Mouse (Mus musculus) kidney, embryonic 15.5 days (tissue): ENCODE results near the gene Gstt1. TPM values are rescaled to one million over a fixed set of nuclear protein-coding genes. Genes with fewer than 3 reads are reported as not detected.

Experiments used
- ATAC-seq: fragments of 200-750 bp; cut with Nextera tagmentation; replicated peaks from 2 replicates; pipeline ENCODE4 v1.8.0; 2017; ENCODE audit warnings: moderate TSS enrichment; ENCODE audit not compliant: low FRiP score
- H3K27ac ChIP-seq: fragments of 300-500 bp; sonication (generic); 2 replicates; pipeline ENCODE4 v1.5.1; 2015; ENCODE audit warnings: mild to moderate bottlenecking, inconsistent platforms
- H3K27me3 ChIP-seq: fragments of 300-500 bp; sonication (generic); 2 replicates; pipeline ENCODE4 v1.6.1; 2015; ENCODE audit warnings: inconsistent platforms
- H3K36me3 ChIP-seq: fragments of 300-500 bp; sonication (generic); 2 replicates; pipeline ENCODE4 v1.6.1; 2015; ENCODE audit warnings: inconsistent platforms
- H3K4me1 ChIP-seq: fragments of 300-500 bp; sonication (generic); 2 replicates; pipeline ENCODE4 v1.6.1; 2015; ENCODE audit warnings: inconsistent platforms
- H3K4me2 ChIP-seq: fragments of 300-500 bp; sonication (generic); 2 replicates; pipeline ENCODE4 v1.6.1; 2015; ENCODE audit warnings: moderate library complexity, mild to moderate bottlenecking, inconsistent platforms
- H3K4me3 ChIP-seq: fragments of 300-500 bp; sonication (generic); replicated peaks from 2 replicates; pipeline ENCODE4 v1.5.1; 2015; ENCODE audit warnings: mild to moderate bottlenecking, inconsistent platforms
- H3K9ac ChIP-seq: fragments of 300-500 bp; sonication (generic); 2 replicates; pipeline ENCODE4 v1.6.1; 2015; ENCODE audit warnings: mild to moderate bottlenecking, inconsistent platforms
- H3K9me3 ChIP-seq: fragments of 300-500 bp; sonication (generic); replicated peaks from 2 replicates; pipeline ENCODE4 v1.6.1; 2016; ENCODE audit warnings: inconsistent platforms
- WGBS: fragments of 180-500 bp; shearing (Covaris S2); methylation state at CpG from one replicate; pipeline ENCODE4 v1.1.7; 2015; ENCODE audit warnings: mixed read lengths; 5-methylcytosine and 5-hydroxymethylcytosine counted together
- polyA plus RNA-seq: library from polyadenylated mRNA; unstranded; fragments of >200 nt; fragmentation: Nextera tagmentation; extraction: Ambion mirVana; gene quantifications from 2 replicates; pipeline ENCODE4 v1.2.1, GENCODE M21; 2015

Gstt1 gene
- polyA plus RNA-seq, 1 experiment from 2014 or later = 15.8 TPM

GRCm38 (mm10) chr10:75832272-75832895 lies 34.0 kb upstream of the Gstt1 start:
- no peak overlapping the region for H3K4me2 ChIP-seq
- no peak for ATAC-seq
- no peaks in the 10 kb centered on the region for H3K9me3 ChIP-seq
- H3K27me3 ChIP-seq = no peaks in the 10 kb centered on the region
- H3K9ac ChIP-seq = no peak overlapping the region
- no peak overlapping the region for H3K4me3 ChIP-seq
- H3K4me1 ChIP-seq = peaks cover 49% of the 10 kb centered on the region
- H3K27ac ChIP-seq = no peak overlapping the region
- 71% methylated on average over 13 of the region's 13 CpGs for WGBS
- no peaks in the 10 kb centered on the region for H3K36me3 ChIP-seq

GRCm38 (mm10) chr10:75830275-75830670 lies 31.9 kb upstream of the Gstt1 start:
- Histone ChIP-seq H3K9ac (no peak overlapping the region), H3K4me3 (no peak overlapping the region), H3K9me3 (no peaks in the 10 kb centered on the region), H3K36me3 (no peaks in the 10 kb centered on the region), H3K4me1 (peaks cover 31% of the 10 kb centered on the region), H3K27ac (no peak overlapping the region), H3K4me2 (no peak overlapping the region), H3K27me3 (no peaks in the 10 kb centered on the region)
- WGBS = 84% methylated on average over 2 of the region's 2 CpGs
- no peak for ATAC-seq

GRCm38 (mm10) chr10:75829529-75830274 lies 31.3 kb upstream of the Gstt1 start:
- H3K4me1 ChIP-seq = peaks cover 25% of the 10 kb centered on the region
- no peak overlapping the region for H3K4me2 ChIP-seq
- 76% methylated on average over 2 of the region's 2 CpGs for WGBS
- no peaks in the 10 kb centered on the region for H3K9me3 ChIP-seq
- H3K9ac ChIP-seq = no peak overlapping the region
- no peaks in the 10 kb centered on the region for H3K36me3 ChIP-seq
- no peak overlapping the region for H3K4me3 ChIP-seq
- H3K27me3 ChIP-seq = no peaks in the 10 kb centered on the region
- ATAC-seq = no peak
- no peak overlapping the region for H3K27ac ChIP-seq

GRCm38 (mm10) chr10:75828500-75828931 lies 30.1 kb upstream of the Gstt1 start:
- Histone ChIP-seq H3K9ac (no peak overlapping the region), H3K27ac (no peak overlapping the region), H3K9me3 (no peaks in the 10 kb centered on the region), H3K36me3 (no peaks in the 10 kb centered on the region), H3K4me3 (no peak overlapping the region), H3K4me1 (peaks cover 13% of the 10 kb centered on the region), H3K27me3 (no peaks in the 10 kb centered on the region), H3K4me2 (no peak overlapping the region)
- no peak for ATAC-seq

- no peak overlapping the region for H3K4me3 ChIP-seq
- WGBS = 94% methylated on average over 4 of the region's 4 CpGs
- H3K9ac ChIP-seq = no peak overlapping the region
- H3K4me2 ChIP-seq = no peak overlapping the region
- ATAC-seq = no peak
- no peaks in the 10 kb centered on the region for H3K27me3 ChIP-seq
- no peaks in the 10 kb centered on the region; the same call in 1 of the 2 replicates for H3K9me3 ChIP-seq
- no peak overlapping the region for H3K27ac ChIP-seq
- no peaks in the 10 kb centered on the region for H3K36me3 ChIP-seq
- H3K4me1 ChIP-seq = peaks cover 7% of the 10 kb centered on the region; the same call in 1 of the 2 replicates
Measured at GRCm38 (mm10) chr10:75827668-75828360, 29.4 kb upstream of the Gstt1 start.

- H3K36me3 ChIP-seq = no peaks in the 10 kb centered on the region
- no peak overlapping the region for H3K4me2 ChIP-seq
- no peak overlapping the region for H3K9ac ChIP-seq
- H3K9me3 ChIP-seq = no peaks in the 10 kb centered on the region; the same call in 1 of the 2 replicates
- WGBS = 88% methylated on average over 4 of the region's 4 CpGs
- no peaks in the 10 kb centered on the region for H3K27me3 ChIP-seq
- H3K27ac ChIP-seq = no peak overlapping the region
- H3K4me3 ChIP-seq = no peak overlapping the region
- no peak for ATAC-seq
- peaks cover 7% of the 10 kb centered on the region; the same call in 1 of the 2 replicates for H3K4me1 ChIP-seq
Measured at GRCm38 (mm10) chr10:75824530-75824929, 26.1 kb upstream of the Gstt1 start.

GRCm38 (mm10) chr10:75823782-75824181 lies 25.4 kb upstream of the Gstt1 start:
- Histone ChIP-seq H3K4me3 (no peak overlapping the region), H3K9me3 (no peaks in the 10 kb centered on the region; the same call in 1 of the 2 replicates), H3K4me2 (no peak overlapping the region), H3K27ac (no peak overlapping the region), H3K4me1 (peaks cover 7% of the 10 kb centered on the region; the same call in 1 of the 2 replicates), H3K27me3 (no peaks in the 10 kb centered on the region), H3K36me3 (no peaks in the 10 kb centered on the region), H3K9ac (no peak overlapping the region)
- no peak for ATAC-seq
- 93% methylated on average over 1 of the region's 1 CpGs for WGBS

GRCm38 (mm10) chr10:75822443-75822842 lies 24.1 kb upstream of the Gstt1 start, which contains the start of gene Gstt4:
Gene Gstt4, minus strand, starts transcription at chr10:75822543.
- no peak within 1 kb of the TSS for H3K27ac ChIP-seq
- no peaks in the 10 kb centered on the region; the same call in 1 of the 2 replicates for H3K9me3 ChIP-seq
- H3K4me3 ChIP-seq = no peak within 1 kb of the TSS
- WGBS = 83% methylated on average over 2 of the region's 2 CpGs
- H3K27me3 ChIP-seq = no peaks in the 10 kb centered on the region
- H3K4me1 ChIP-seq = peaks cover 2% of the 10 kb centered on the region; the same call in 1 of the 2 replicates
- no peaks in the 10 kb centered on the region for H3K36me3 ChIP-seq
- H3K9ac ChIP-seq = no peak within 1 kb of the TSS
- no peak for ATAC-seq
- no peak within 1 kb of the TSS for H3K4me2 ChIP-seq

GRCm38 (mm10) chr10:75819882-75820281 lies 21.5 kb upstream of the Gstt1 start:
- no peaks in the 10 kb centered on the region for H3K4me1 ChIP-seq
- H3K4me3 ChIP-seq = no peak overlapping the region
- no peaks in the 10 kb centered on the region for H3K36me3 ChIP-seq
- no peaks in the 10 kb centered on the region; the same call in 1 of the 2 replicates for H3K9me3 ChIP-seq
- WGBS = 74% methylated on average over 5 of the region's 5 CpGs
- no peaks in the 10 kb centered on the region for H3K27me3 ChIP-seq
- no peak overlapping the region for H3K9ac ChIP-seq
- no peak overlapping the region for H3K27ac ChIP-seq
- no peak overlapping the region for H3K4me2 ChIP-seq
- no peak for ATAC-seq

- no peak overlapping the region for H3K4me3 ChIP-seq
- H3K4me1 ChIP-seq = no peaks in the 10 kb centered on the region
- H3K36me3 ChIP-seq = no peaks in the 10 kb centered on the region
- H3K4me2 ChIP-seq = no peak overlapping the region
- WGBS = 67% methylated on average over 10 of the region's 10 CpGs
- H3K9me3 ChIP-seq = no peaks in the 10 kb centered on the region; the same call in 1 of the 2 replicates
- H3K27ac ChIP-seq = no peak overlapping the region
- H3K27me3 ChIP-seq = no peaks in the 10 kb centered on the region
- no peak for ATAC-seq
- no peak overlapping the region for H3K9ac ChIP-seq
Measured at GRCm38 (mm10) chr10:75818641-75819040, 20.3 kb upstream of the Gstt1 start.

- no peak overlapping the region for H3K27ac ChIP-seq
- no peaks in the 10 kb centered on the region for H3K36me3 ChIP-seq
- ATAC-seq = no peak
- no peaks in the 10 kb centered on the region for H3K27me3 ChIP-seq
- no peak overlapping the region for H3K4me3 ChIP-seq
- WGBS = 64% methylated on average over 2 of the region's 2 CpGs
- no peak overlapping the region for H3K9ac ChIP-seq
- H3K4me2 ChIP-seq = no peak overlapping the region
- H3K9me3 ChIP-seq = no peaks in the 10 kb centered on the region
- no peaks in the 10 kb centered on the region for H3K4me1 ChIP-seq
Measured at GRCm38 (mm10) chr10:75804217-75804616, 5.8 kb upstream of the Gstt1 start.
